Mouse (Mus musculus) left cerebral cortex, adult 9 months (tissue): ENCODE data around the gene Fosb.

Experiments used
- DNase-seq, 2 experiments: peaks; one replicate each; pipeline ENCODE4 v3.0.0; 2022; ENCODE audit warnings: low spot score in 2 of 2

The Fosb gene

GRCm38 (mm10) chr7:19306819-19307738, 2.8 kb downstream of the Fosb start:
- no peak for DNase-seq

- DNase-seq: no peak
Observed at GRCm38 (mm10) chr7:19305796-19306765, 3.8 kb downstream of the Fosb start.

DNA sequence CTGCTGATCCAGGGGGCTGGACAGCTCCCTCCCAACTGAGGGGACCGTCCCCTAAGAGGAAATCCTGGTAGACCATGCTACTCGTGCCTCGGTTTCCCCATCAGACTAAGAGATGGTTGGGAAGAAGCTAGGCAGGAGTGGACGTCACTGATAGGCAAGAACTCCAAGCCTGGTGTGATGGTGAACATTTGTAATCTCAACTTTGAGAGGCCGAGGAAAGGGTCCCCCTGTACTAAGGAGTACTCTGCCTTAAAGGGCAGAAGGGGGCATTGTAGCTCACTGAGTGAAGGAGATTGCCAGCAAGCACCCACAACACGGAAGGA, 4.5 kb downstream of the Fosb start:
- no peak for DNase-seq

- no peak for DNase-seq
Observed at GRCm38 (mm10) chr7:19304501-19305412, 5.1 kb downstream of the Fosb start.

GRCm38 (mm10) chr7:19303770-19304169, 6.1 kb downstream of the Fosb start:
- DNase-seq: peak in 1 of 2 experiments; percentile 74

- DNase-seq: no peak
Observed at GRCm38 (mm10) chr7:19303046-19303305, 6.9 kb downstream of the Fosb start.

DNA sequence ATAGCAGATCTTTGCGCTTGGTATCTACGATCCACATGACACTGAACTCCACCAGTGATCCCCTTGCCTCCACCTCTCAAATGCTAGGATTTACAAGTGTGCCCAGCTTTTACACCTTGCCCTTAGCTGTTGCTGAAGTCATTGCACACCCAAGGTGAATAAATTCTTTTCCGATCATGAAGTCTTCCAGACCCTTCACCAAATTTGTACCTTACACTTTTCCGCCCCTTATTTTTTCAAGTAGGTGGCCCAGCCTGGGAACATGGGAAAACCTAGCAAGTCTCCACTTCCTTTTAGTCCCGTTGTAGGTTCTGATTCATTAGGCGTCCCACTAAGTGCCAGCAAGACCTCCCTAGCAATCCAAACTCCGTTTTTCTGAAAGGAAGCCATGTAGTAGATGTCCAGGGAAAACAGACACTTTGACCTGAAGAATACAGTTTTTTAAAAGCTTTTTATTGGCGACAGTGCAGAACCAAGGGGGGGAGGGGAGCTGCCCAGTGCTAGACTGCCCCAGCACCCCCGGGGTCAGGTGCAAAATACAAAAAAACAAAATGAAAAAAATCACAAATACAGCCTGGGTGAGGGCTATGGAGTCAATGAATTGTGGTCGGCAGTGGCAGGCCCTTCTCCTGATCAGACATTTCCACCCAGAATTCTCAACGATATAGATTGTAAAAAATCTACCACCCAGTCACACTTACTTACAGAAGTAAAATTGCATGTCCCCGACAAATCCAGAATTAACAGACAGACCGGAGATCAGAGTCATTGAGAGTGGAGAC, 7.4 kb downstream of the Fosb start:
- no peak for DNase-seq

- DNase-seq: no peak
Observed at GRCm38 (mm10) chr7:19301461-19302263, 8.2 kb downstream of the Fosb start.

DNA sequence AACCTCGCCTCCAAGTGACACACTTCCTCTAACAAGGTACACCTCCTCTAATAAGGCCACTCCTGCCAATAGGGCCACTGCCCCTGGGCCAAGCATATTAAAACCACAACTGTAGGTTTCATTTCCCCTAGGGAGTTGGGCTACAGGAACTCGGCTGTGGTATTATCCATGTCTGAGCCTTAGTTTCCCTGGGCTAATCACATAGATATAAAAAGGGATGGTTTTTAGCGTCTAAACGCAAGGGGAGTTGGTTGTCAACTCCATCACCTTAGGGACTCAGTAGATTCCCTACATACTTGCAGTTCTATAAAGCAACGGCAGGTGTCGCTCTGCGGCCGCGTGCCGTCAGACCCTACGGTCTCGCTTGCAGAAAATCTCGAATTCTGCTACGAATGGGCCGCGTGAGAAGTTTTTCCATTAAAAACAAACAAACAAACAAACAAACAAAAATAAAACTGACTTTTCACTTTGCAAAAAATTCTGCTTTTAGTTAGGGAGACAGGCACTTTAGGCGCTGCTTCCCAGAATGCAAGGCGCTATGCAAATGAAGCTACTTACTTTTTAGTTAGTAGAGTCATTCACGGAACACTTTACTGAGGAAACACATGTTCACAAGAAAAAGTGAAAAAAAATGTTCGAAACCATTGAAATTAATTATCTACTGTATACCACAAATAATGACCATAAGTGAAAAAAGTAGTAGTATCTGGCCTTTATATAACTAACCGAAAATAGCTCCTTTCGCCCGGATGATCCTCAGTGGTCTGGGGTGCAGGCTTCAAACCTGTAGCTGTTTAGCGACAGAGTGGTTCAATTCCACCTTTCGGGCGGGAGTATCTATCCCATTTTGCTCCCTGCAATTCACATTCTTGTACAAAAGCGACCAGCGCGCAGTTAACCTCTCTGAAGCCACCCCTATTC, 9.1 kb downstream of the Fosb start:
- peak in 1 of 2 experiments; percentile 79 for DNase-seq

DNA sequence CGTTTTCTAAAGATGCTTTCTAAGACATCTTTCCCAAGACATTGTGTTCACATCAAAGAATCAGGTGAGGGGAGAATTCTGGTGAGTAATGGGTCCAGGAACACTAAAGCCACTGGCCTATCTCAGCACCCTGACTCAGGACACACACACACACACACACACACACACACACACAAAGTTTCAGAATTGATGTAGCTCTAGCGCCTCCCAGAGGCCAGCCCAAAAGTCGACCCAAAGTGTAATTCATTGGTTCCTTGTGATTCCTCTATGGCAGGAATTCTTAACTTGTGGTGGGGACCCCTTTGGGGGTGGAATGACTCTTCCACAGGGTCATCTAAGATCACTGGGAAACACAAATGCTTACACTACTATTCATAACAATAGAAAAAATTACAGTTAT, 10.7 kb downstream of the Fosb start:
- no peak for DNase-seq

DNA sequence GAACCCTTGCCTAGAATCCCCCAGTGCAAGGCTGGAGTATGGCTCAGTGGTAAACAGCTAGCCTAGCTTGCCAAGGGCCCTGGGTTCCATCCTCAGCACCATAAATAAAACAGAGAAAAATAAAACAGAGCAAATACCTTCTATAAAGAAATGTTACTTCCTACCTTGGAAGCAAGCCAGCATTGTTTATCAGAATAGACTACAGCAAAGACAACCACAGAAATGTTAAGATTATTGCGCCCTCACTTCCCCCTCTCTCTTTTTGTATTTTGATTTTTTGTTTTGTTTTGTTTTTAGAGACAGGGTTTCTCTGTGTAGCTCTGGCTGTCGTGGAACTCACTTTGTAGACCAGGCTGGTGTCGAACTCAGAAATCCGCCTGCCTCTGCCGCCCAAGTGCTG, 12.1 kb downstream of the Fosb start:
- no peak for DNase-seq

- no peak for DNase-seq
Observed at GRCm38 (mm10) chr7:19297034-19297433, 12.8 kb downstream of the Fosb start.

- peak; percentile 74 to 98 for DNase-seq
Observed at GRCm38 (mm10) chr7:19295503-19296185, 14.2 kb downstream of the Fosb start.

- no peak for DNase-seq
Observed at GRCm38 (mm10) chr7:19290969-19291596, 18.8 kb downstream of the Fosb start.

GRCm38 (mm10) chr7:19284763-19285162, 25.1 kb downstream of the Fosb start:
- peak in 1 of 2 experiments; percentile 63 for DNase-seq

DNA sequence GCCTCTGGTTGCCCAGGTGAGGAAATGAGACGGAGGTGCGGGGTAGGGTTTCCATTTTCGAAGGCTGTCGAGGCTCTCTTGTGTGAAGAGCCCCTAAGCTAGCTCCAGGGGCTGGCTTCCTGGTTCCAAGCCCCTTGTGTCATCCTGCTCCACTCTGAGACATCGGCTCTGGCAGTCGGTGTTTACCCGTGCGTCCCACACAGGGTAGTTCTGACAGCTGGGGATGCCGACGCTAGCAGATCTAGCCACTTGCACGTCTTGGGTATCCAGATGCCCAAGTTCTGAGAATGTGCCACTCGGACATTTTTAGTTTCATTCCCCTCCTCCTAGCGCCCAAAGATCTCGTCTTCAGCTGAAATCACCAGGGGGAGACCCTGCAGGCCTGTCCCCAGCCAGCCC, 26.4 kb downstream of the Fosb start:
- DNase-seq: peak in 1 of 2 experiments; percentile 49

DNA sequence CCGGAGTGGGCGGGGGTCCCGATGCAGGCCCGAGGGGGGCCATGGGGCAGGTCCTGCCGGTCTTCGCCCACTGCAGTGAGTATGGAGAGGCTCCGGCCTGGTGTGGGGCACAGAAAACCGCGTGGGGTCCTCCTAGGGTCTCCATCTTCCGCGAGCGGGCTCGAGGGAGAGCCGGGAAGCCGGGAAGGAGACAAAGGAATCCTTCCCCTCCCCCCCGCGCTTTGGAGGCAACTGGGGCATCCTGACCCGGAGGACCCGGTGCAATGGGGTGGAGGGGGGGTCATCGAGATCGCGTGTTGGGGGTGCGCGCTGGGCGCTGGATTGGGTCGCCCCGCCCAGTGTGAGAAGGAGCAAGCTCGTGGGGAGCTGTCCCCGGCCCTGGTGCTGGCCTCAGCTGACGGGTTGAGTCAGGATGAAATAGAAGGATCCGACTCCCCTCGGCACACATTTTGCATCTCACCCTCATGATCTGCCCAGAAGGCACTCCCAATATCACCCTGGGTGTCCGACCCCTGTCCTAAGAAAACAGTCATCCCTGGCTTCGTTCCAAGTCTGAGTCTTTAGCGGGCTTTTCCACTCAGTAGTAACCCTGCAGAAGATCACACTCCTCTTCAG, 27.0 kb downstream of the Fosb start:
- DNase-seq: no peak
